Mouse (Mus musculus) heart, embryonic 11.5 days (tissue): Measurements from ENCODE around the gene Fabp7. TPM values are rescaled to one million over a fixed set of nuclear protein-coding genes. Genes with fewer than 3 reads are reported as not detected.

Source experiments
- ATAC-seq: fragments of 200-750 bp; cut with Nextera tagmentation; replicated peaks from 2 replicates; pipeline ENCODE4 v1.8.0; 2017; ENCODE audit warnings: moderate library complexity; ENCODE audit not compliant: insufficient number of reproducible peaks, low FRiP score, low TSS enrichment
- H3K27ac ChIP-seq: fragments of 300-500 bp; sonication (generic); 2 replicates; pipeline ENCODE4 v1.5.1; 2014; ENCODE audit warnings: mild to moderate bottlenecking, low read depth, low read length
- H3K27me3 ChIP-seq: fragments of 300-500 bp; sonication (generic); 2 replicates; pipeline ENCODE4 v1.6.1; 2014; ENCODE audit warnings: mild to moderate bottlenecking, low read length, mixed read lengths; ENCODE audit not compliant: control insufficient read depth, insufficient read depth
- H3K36me3 ChIP-seq: fragments of 300-500 bp; sonication (generic); 2 replicates; pipeline ENCODE4 v1.6.1; 2014; ENCODE audit warnings: mild to moderate bottlenecking, low read length, moderate library complexity, mixed read lengths; ENCODE audit not compliant: control insufficient read depth, insufficient read depth
- H3K4me1 ChIP-seq: fragments of 300-500 bp; sonication (generic); 2 replicates; pipeline ENCODE4 v1.6.1; 2014; ENCODE audit warnings: low read length; ENCODE audit not compliant: control insufficient read depth, insufficient read depth
- H3K4me2 ChIP-seq: fragments of 300-500 bp; sonication (generic); 2 replicates; pipeline ENCODE4 v1.6.1; 2014; ENCODE audit warnings: mild to moderate bottlenecking, moderate library complexity
- H3K4me3 ChIP-seq: fragments of 300-500 bp; sonication (generic); 2 replicates; pipeline ENCODE4 v1.5.1; 2014; ENCODE audit warnings: low read depth, low read length
- H3K9ac ChIP-seq: fragments of 300-500 bp; sonication (generic); 2 replicates; pipeline ENCODE4 v1.6.1; 2014; ENCODE audit warnings: mild to moderate bottlenecking, low read depth, low read length, moderate library complexity
- H3K9me3 ChIP-seq: fragments of 300-500 bp; sonication (generic); replicated peaks from 2 replicates; pipeline ENCODE4 v1.6.1; 2016; ENCODE audit warnings: low read length; ENCODE audit not compliant: control insufficient read depth
- WGBS: fragments of 180-500 bp; shearing (Covaris S2); extraction: QIAGEN DNeasy Blood & Tissue Kit; methylation state at CpG from one replicate; pipeline ENCODE4 v1.1.7; 2014; ENCODE audit not compliant: insufficient replicate concordance; 5-methylcytosine and 5-hydroxymethylcytosine counted together
- polyA plus RNA-seq: library from polyadenylated mRNA; unstranded; fragments of >200 nt; fragmentation: Nextera tagmentation; extraction: Ambion mirVana; gene quantifications from 2 replicates; pipeline ENCODE4 v1.2.1, GENCODE M21; 2014

The Fabp7 gene
- polyA plus RNA-seq, 1 experiment from 2014 or later = 3.9 TPM

DNA sequence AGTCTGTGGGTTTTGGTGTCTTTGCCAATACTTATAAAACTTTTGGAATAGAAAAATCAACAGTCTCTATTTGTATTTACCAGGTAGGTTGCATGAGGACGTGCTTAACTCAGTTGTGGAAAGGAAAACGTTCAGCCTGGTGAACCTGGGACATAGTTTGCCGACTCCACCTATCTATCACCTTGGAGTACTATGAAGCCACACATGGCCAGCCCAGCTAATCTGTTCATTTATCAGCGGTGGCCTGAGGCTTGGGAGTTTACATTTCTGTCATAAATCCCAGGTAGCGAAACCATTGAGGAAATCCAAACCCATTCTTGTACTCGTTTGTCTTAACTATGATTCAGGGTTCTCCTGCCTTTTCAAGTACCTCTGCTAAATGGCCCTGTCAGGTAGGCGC lies 9.3 kb downstream of the Fabp7 start, which contains the start of gene Smpdl3a:
Smpdl3a (plus strand) TSS at position 318 of the 400 bp plus-strand sequence.
- no peaks in the 10 kb centered on the region for H3K9me3 ChIP-seq
- ATAC-seq = no peak
- peaks cover 4% of the 10 kb centered on the region; the same call in 1 of the 2 replicates for H3K4me1 ChIP-seq
- peak within 1 kb of the TSS; percentile 69 for H3K4me3 ChIP-seq
- WGBS = 72% methylated on average over 7 of the region's 7 CpGs
- peak within 1 kb of the TSS; percentile 46; the same call in 1 of the 2 replicates for H3K27ac ChIP-seq
- H3K36me3 ChIP-seq = no peaks in the 10 kb centered on the region
- H3K4me2 ChIP-seq = peak within 1 kb of the TSS; percentile 90
- peak within 1 kb of the TSS; percentile 87 for H3K9ac ChIP-seq
- no peaks in the 10 kb centered on the region for H3K27me3 ChIP-seq

DNA sequence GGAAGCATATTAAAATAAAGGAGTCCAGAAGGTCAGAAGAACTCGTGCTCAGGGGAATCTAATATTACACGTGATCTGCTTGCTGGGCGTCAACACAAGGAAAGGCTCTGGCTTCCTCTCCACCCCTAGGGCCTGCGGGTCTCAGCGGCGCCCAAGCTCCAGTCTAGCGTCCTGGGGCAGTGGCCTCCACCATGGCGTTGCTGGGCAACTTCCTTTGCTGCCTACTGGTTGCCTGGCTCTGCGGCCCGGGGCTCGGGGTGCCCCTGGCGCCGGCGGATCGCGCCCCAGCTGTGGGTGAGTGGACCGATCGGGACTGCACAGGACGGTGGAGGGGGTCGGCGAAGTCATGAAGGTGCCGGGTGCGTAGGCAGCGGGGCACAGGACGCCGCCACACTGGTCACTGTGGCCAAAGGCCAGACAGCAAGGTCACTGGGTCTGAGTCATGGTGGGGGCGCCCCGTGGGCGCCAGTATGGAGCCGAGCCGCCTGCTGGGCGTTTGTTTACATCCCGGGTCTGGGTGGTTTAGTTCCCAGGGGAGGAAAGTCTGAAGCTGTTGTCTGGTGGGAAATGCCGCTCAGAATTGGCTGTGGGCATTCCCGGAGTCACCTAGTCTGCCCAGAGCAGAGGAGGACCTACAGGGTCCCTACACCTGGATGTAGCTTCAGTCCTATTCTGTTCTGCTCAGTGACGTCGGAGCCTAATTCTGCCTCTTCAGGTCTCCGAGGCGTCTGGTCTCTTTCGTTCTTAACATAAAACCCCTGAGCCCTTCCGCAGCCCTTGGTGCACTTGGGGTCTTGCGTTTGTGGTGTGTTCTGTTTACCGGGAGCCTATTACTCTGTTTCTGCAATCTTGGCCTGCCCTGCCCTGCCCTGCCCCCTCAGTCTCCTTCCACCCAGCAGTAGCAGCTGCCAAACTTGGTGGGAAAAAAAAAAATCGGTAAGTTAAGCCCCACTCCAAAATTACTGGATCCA lies 10.1 kb downstream of the Fabp7 start:
- peak; percentile 80 for ATAC-seq
- peak overlapping the region; percentile 46; the same call in 1 of the 2 replicates for H3K27ac ChIP-seq
- H3K4me1 ChIP-seq = peaks cover 4% of the 10 kb centered on the region; the same call in 1 of the 2 replicates
- H3K4me2 ChIP-seq = peak overlapping the region; percentile 90
- no peaks in the 10 kb centered on the region for H3K27me3 ChIP-seq
- no peaks in the 10 kb centered on the region for H3K9me3 ChIP-seq
- no peaks in the 10 kb centered on the region for H3K36me3 ChIP-seq
- H3K9ac ChIP-seq = peak overlapping the region; percentile 87
- 1% methylated on average over 44 of the region's 44 CpGs for WGBS
- H3K4me3 ChIP-seq = peak overlapping the region; percentile 69

DNA sequence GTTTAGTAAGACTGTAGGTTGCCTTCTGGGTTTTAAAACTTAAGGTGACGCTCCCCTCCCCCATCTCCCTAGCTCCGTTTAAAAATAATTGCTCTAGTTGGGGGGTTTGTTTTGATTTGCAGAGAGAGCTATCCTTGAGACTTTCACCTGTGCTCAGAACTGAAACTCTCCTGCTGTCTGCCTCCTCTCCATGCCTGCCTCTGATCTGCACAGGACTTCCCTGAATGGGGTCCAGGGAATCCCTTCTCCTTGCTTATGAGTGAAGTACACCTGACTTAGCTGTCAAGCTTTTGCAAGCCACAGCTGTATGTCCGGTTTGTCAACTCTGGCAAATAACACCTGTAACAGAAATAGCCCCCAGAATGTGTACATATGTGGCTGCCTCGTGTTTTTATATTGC lies 10.9 kb downstream of the Fabp7 start:
- Histone ChIP-seq H3K4me1 (peaks cover 4% of the 10 kb centered on the region; the same call in 1 of the 2 replicates), H3K9ac (peak overlapping the region; percentile 87; the same call in 1 of the 2 replicates), H3K4me2 (peak overlapping the region; percentile 90), H3K4me3 (peak overlapping the region; percentile 69), H3K27me3 (no peaks in the 10 kb centered on the region), H3K36me3 (no peaks in the 10 kb centered on the region), H3K27ac (peak overlapping the region; percentile 46; the same call in 1 of the 2 replicates), H3K9me3 (no peaks in the 10 kb centered on the region)
- ATAC-seq = no peak
- 28% methylated on average over 4 of the region's 4 CpGs for WGBS

DNA sequence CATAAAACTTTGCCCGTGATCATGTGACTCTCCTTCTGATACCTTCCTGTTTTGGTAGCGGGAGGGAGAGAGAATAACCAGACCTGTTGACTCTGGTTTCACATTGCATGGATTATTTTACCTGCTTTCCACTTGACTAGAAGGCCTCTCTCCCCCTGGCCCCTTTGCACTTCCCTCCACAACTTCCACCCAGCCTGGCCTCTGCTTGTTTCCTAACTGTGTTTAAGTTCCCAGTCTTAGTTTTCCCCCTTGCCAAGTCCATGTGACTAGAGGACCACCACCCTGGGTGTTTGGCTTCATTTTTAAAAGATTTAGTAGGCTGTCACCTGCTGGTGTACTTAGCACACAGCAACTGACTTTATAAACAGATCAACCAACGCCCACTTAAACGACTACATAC lies 11.4 kb downstream of the Fabp7 start:
- H3K9ac ChIP-seq = no peak overlapping the region
- peak overlapping the region; percentile 90; the same call in 1 of the 2 replicates for H3K4me2 ChIP-seq
- no peaks in the 10 kb centered on the region for H3K27me3 ChIP-seq
- no peaks in the 10 kb centered on the region for H3K36me3 ChIP-seq
- 48% methylated on average over 4 of the region's 4 CpGs for WGBS
- no peak overlapping the region for H3K27ac ChIP-seq
- no peak overlapping the region for H3K4me3 ChIP-seq
- H3K4me1 ChIP-seq = peaks cover 4% of the 10 kb centered on the region; the same call in 1 of the 2 replicates
- H3K9me3 ChIP-seq = no peaks in the 10 kb centered on the region
- 0 out of 2 replicates have a peak, but pooled peaks have one; percentile 23 for ATAC-seq

DNA sequence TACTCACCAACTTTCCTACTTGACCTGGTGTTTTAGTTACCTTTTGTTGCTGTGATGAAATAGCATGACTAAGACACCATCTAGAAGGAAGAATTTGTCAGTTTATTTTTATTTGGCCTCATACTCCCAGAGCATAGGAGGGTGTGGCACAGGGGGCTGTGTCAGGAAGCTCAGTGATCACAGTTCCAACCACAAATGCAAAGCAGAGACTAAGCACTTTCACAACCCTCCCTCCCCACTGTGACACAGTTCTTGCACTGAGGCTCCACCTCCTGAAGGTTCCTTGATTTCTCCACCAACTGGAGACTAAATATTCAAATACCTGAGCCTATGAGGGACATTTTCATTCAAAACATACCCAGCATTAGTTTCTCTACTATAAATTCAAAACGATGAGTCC lies 14.8 kb downstream of the Fabp7 start:
- no peaks in the 10 kb centered on the region for H3K27me3 ChIP-seq
- WGBS = 86% methylated on average over 1 of the region's 1 CpGs
- no peak for ATAC-seq
- H3K4me2 ChIP-seq = no peak overlapping the region
- H3K9me3 ChIP-seq = no peaks in the 10 kb centered on the region
- H3K9ac ChIP-seq = no peak overlapping the region
- H3K27ac ChIP-seq = no peak overlapping the region
- no peaks in the 10 kb centered on the region for H3K36me3 ChIP-seq
- H3K4me1 ChIP-seq = peaks cover 4% of the 10 kb centered on the region; the same call in 1 of the 2 replicates
- H3K4me3 ChIP-seq = no peak overlapping the region

DNA sequence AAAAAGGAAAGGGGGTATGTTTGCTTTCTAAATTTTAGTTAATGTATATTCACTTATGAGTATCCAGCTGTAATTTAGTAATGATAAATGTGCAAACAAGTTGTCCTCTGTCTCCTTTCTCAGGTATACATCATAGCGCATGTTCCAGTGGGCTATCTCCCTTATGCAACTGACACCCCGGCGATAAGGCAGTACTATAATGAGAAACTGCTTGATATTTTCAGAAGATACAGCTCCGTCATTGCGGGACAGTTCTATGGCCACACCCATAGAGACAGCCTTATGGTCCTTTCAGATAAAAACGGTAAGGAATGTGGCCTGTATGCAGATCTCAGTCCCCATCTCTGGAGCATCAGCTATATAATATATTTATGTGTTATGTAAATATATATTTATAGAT lies 23.1 kb downstream of the Fabp7 start:
- no peak overlapping the region for H3K4me3 ChIP-seq
- ATAC-seq = no peak
- 82% methylated on average over 6 of the region's 6 CpGs for WGBS
- no peak overlapping the region for H3K4me2 ChIP-seq
- H3K9me3 ChIP-seq = no peaks in the 10 kb centered on the region
- no peaks in the 10 kb centered on the region for H3K27me3 ChIP-seq
- no peaks in the 10 kb centered on the region for H3K4me1 ChIP-seq
- H3K9ac ChIP-seq = no peak overlapping the region
- no peaks in the 10 kb centered on the region for H3K36me3 ChIP-seq
- no peak overlapping the region for H3K27ac ChIP-seq

DNA sequence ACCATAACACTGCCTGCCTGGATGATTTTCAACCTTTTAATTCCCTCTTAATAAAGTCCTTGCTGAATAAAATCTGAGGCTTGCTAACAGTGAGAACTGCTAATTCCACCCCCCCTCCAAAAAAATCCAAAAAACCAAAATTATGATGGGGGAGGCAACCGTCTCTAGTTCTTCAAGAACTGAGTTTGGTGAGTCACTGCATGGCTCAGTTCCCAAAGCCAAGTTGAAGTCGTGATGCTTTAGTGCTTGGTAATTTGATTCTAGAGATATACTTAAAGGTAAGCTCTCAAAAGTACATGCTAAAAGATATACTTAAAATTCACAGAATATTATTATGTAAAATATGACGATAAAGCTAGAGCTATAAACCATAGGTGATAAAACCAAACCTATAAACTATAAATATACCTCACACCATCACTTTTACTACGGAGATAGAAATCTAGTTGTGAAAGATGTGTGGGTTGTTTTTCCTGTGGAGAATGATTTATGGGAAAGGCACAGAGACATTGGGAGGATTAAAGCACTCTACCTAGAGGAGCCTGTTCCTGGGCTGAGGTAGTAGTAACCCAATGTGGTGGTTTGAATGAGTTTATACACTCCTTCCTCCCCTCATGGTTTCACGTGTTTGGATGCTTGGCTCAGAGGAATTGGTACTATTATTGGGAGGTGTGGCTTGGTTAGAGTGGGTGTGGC lies 27.6 kb downstream of the Fabp7 start:
- no peak for ATAC-seq
- Histone ChIP-seq H3K27ac (no peak overlapping the region), H3K27me3 (no peaks in the 10 kb centered on the region), H3K9me3 (no peaks in the 10 kb centered on the region), H3K36me3 (no peaks in the 10 kb centered on the region), H3K9ac (no peak overlapping the region), H3K4me1 (no peaks in the 10 kb centered on the region), H3K4me2 (no peak overlapping the region), H3K4me3 (no peak overlapping the region)
- WGBS = 77% methylated on average over 5 of the region's 5 CpGs

DNA sequence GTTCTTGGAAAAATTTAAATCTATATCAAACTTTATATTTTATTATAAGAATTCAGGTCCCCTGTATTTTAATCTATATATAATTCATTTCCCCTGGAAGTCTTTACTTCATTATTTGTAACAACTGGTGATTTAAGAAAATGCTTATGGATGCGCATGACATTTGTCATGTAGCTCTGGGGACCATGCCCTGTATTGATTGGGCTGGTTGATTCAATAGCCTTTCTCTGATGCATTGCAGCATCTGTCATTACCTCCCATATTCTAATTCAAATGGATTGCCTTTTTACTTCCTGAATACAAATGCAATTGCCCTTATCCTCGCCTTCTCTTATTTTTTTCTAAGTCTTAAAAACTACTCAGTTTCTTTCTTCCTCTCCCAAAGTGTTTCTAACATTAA lies 29.6 kb downstream of the Fabp7 start:
- Histone ChIP-seq H3K4me2 (no peak overlapping the region), H3K4me1 (no peaks in the 10 kb centered on the region), H3K4me3 (no peak overlapping the region), H3K27me3 (no peaks in the 10 kb centered on the region), H3K27ac (no peak overlapping the region), H3K9me3 (no peaks in the 10 kb centered on the region), H3K36me3 (no peaks in the 10 kb centered on the region), H3K9ac (no peak overlapping the region)
- no peak for ATAC-seq
- WGBS = 79% methylated on average over 2 of the region's 2 CpGs
